In the genomic region with DNA sequence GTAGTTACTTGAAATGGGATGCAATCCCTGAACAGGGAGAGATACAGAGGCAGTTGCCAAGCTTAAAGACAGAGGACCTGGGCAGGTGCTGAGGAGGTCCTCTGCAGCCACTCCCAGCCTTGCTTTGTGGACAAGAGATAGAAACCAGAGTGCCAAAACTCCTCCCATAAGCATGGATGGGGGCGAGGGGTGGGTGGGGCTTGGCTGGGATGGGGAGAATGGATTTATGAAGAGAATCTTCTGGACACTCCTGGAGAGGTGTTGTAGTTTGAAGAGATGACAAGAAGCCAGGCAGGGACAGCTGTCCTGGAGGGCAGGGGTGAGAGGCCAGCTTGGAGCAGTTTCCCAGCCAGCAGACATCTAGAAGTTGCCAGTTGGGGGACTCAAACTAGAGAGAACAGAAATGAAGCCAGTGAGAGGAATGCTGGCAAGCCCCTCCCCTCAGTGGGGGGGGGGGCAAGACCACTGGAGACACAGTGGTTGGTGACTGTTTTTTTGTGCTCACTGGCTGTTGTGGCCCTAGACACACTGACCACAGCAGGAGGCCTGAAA, we compare ENCODE assay signal across 23 mouse cellular contexts.
"Had no signal": no experiment of that assay in that cellular context is flagged by ENCODE, and none has a peak within 500 bp of the region (broad histone marks: within the 10 kb centered on the region; RNA-seq: fewer than 3 reads in every experiment).

No protein-coding gene starts in this region.

- H3K9ac ChIP-seq: limb, embryonic 13.5 days; liver, embryonic 12.5 days; liver, embryonic 15.5 days; midbrain, embryonic 13.5 days; neural tube, embryonic 13.5 days; stomach, embryonic 15.5 days had no signal

- H3K36me3 ChIP-seq: limb, embryonic 10.5 days; limb, embryonic 13.5 days; liver, embryonic 12.5 days; liver, embryonic 15.5 days; midbrain, embryonic 13.5 days; neural tube, embryonic 13.5 days; stomach, embryonic 15.5 days had no signal

- H3K4me2 ChIP-seq: limb, embryonic 13.5 days; liver, embryonic 12.5 days; liver, embryonic 15.5 days; midbrain, embryonic 13.5 days; neural tube, embryonic 13.5 days; stomach, embryonic 15.5 days had no signal

- H3K4me1 ChIP-seq: liver, embryonic 12.5 days; liver, embryonic 15.5 days had no signal

- ATAC-seq: intestine, postnatal 0 days; liver, embryonic 12.5 days; midbrain, embryonic 13.5 days; midbrain, embryonic 16.5 days had no signal

- H3K4me3 ChIP-seq: left cerebral cortex, adult 2 months; limb, embryonic 10.5 days; limb, embryonic 13.5 days; liver, embryonic 12.5 days; liver, embryonic 15.5 days; midbrain, embryonic 13.5 days; myocyte; neural tube, embryonic 13.5 days; stomach, embryonic 15.5 days had no signal

- H3K27me3 ChIP-seq: limb, embryonic 13.5 days; liver, embryonic 12.5 days; liver, embryonic 15.5 days; midbrain, embryonic 13.5 days; neural tube, embryonic 13.5 days; stomach, embryonic 15.5 days had no signal

- DNase-seq: kidney, adult 2 months; kidney, postnatal 25 days; layer of hippocampus, postnatal 36 days; liver; lung, adult 2 months; lung, postnatal 14 days; lung, postnatal 4 days; retina, postnatal 1 day; right cerebral cortex, postnatal 25 days; spleen, adult 18-20 months; thymus, postnatal 25 days had no signal

- H3K27ac ChIP-seq: kidney, postnatal 0 days; left cerebral cortex, adult 2 months; limb, embryonic 10.5 days; limb, embryonic 13.5 days; liver, embryonic 12.5 days; liver, embryonic 15.5 days; midbrain, embryonic 13.5 days; neural tube, embryonic 13.5 days; stomach, embryonic 15.5 days had no signal

- H3K9me3 ChIP-seq: limb, embryonic 10.5 days; liver, embryonic 12.5 days; liver, embryonic 15.5 days; midbrain, embryonic 13.5 days; neural tube, embryonic 13.5 days; stomach, embryonic 15.5 days had no signal
